Mouse (Mus musculus) embryonic fibroblast, embryonic 13.5 days (primary cell): Measurements from ENCODE around the gene Hist1h4d.
A peak's percentile ranks its signal among the peaks of the same experiment; 100 is the strongest.

ENCODE experiments used
- CTCF ChIP-seq: IDR thresholded peaks from 2 replicates; pipeline ENCODE4 v1.5.1; 2011; ENCODE audit warnings: mild to moderate bottlenecking, control low read depth, low read length, moderate library complexity, borderline replicate concordance; ENCODE audit not compliant: insufficient read depth
- POLR2A ChIP-seq: IDR thresholded peaks from 2 replicates; pipeline ENCODE4 v1.6.1; 2011; ENCODE audit warnings: low read depth, mild to moderate bottlenecking, control low read depth, low read length, moderate library complexity

GRCm38 (mm10) chr13:23585029-23585441 lies 3.6 kb downstream of the Hist1h4d start:
- peak; percentile 88 for TF ChIP-seq POLR2A
- TF ChIP-seq CTCF, result no peak
